Mouse (Mus musculus) midbrain, embryonic 16.5 days (tissue): ENCODE results near the gene Notch4. TPM values are rescaled to one million over a fixed set of nuclear protein-coding genes. Genes with fewer than 3 reads are reported as not detected.
A peak's percentile ranks its signal among the peaks of the same experiment; 100 is the strongest.

ENCODE experiments used
- ATAC-seq: fragments of 200-750 bp; cut with Nextera tagmentation; 2 replicates; pipeline ENCODE4 v1.8.0; 2017; ENCODE audit warnings: moderate TSS enrichment
- H3K27ac ChIP-seq: fragments of 300-500 bp; sonication (generic); 2 replicates; pipeline ENCODE4 v1.5.1; 2014; ENCODE audit warnings: mild to moderate bottlenecking, low read length, mixed read lengths
- H3K27me3 ChIP-seq: fragments of 300-500 bp; sonication (generic); 2 replicates; pipeline ENCODE4 v1.6.1; 2014; ENCODE audit warnings: low read depth, low read length, mixed read lengths; ENCODE audit not compliant: control insufficient read depth, insufficient read depth
- H3K36me3 ChIP-seq: fragments of 300-500 bp; sonication (generic); 2 replicates; pipeline ENCODE4 v1.6.1; 2014; ENCODE audit warnings: mild to moderate bottlenecking, low read length, moderate library complexity, mixed read lengths; ENCODE audit not compliant: control insufficient read depth, insufficient read depth
- H3K4me1 ChIP-seq: fragments of 300-500 bp; sonication (generic); 2 replicates; pipeline ENCODE4 v1.6.1; 2014; ENCODE audit warnings: mild to moderate bottlenecking, low read length, mixed read lengths; ENCODE audit not compliant: control insufficient read depth, insufficient read depth
- H3K4me2 ChIP-seq: fragments of 300-500 bp; sonication (generic); 2 replicates; pipeline ENCODE4 v1.6.1; 2014; ENCODE audit warnings: mild to moderate bottlenecking, low read length, mixed read lengths
- H3K4me3 ChIP-seq: fragments of 300-500 bp; sonication (generic); 2 replicates; pipeline ENCODE4 v1.5.1; 2014; ENCODE audit warnings: low read depth, mild to moderate bottlenecking, low read length, moderate library complexity, mixed read lengths
- H3K9ac ChIP-seq: fragments of 300-500 bp; sonication (generic); 2 replicates; pipeline ENCODE4 v1.6.1; 2014; ENCODE audit warnings: low read depth, low read length, mixed read lengths
- H3K9me3 ChIP-seq: fragments of 300-500 bp; sonication (generic); replicated peaks from 2 replicates; pipeline ENCODE4 v1.6.1; 2014; ENCODE audit warnings: mild to moderate bottlenecking, low read length, mixed read lengths; ENCODE audit not compliant: control insufficient read depth, poor library complexity, severe bottlenecking
- WGBS: fragments of 180-500 bp; shearing (Covaris S2); extraction: QIAGEN DNeasy Blood & Tissue Kit; methylation state at CpG from one replicate; pipeline ENCODE4 v1.1.7; 2014; 5-methylcytosine and 5-hydroxymethylcytosine counted together
- polyA plus RNA-seq: library from polyadenylated mRNA; unstranded; fragments of >200 nt; fragmentation: Nextera tagmentation; extraction: Ambion mirVana; gene quantifications from 2 replicates; pipeline ENCODE4 v1.2.1, GENCODE M21; 2015

The Notch4 gene
- polyA plus RNA-seq, 1 experiment from 2014 or later, result 6.7 TPM

GRCm38 (mm10) chr17:34623161-34623560, 59.1 kb downstream of the Notch4 start:
- Histone ChIP-seq H3K9ac (no peak overlapping the region), H3K4me2 (no peak overlapping the region), H3K27ac (no peak overlapping the region), H3K4me3 (no peak overlapping the region), H3K9me3 (no peaks in the 10 kb centered on the region), H3K27me3 (no peaks in the 10 kb centered on the region), H3K36me3 (peaks cover 8% of the 10 kb centered on the region; the same call in 1 of the 2 replicates), H3K4me1 (peaks cover 12% of the 10 kb centered on the region)
- 88% methylated on average over 9 of the region's 9 CpGs for WGBS
- no peak for ATAC-seq

GRCm38 (mm10) chr17:34624981-34625380, 60.9 kb downstream of the Notch4 start:
- H3K4me2 ChIP-seq, result no peak overlapping the region
- H3K27me3 ChIP-seq, result no peaks in the 10 kb centered on the region
- no peak for ATAC-seq
- 96% methylated on average over 3 of the region's 3 CpGs for WGBS
- H3K9me3 ChIP-seq, result no peaks in the 10 kb centered on the region
- H3K36me3 ChIP-seq, result peaks cover 3% of the 10 kb centered on the region; the same call in 1 of the 2 replicates
- no peak overlapping the region for H3K27ac ChIP-seq
- no peak overlapping the region for H3K9ac ChIP-seq
- peaks cover 26% of the 10 kb centered on the region for H3K4me1 ChIP-seq
- H3K4me3 ChIP-seq, result no peak overlapping the region

- Histone ChIP-seq H3K9ac (peak overlapping the region; percentile 78), H3K4me3 (peak overlapping the region; percentile 73), H3K9me3 (no peaks in the 10 kb centered on the region), H3K27me3 (no peaks in the 10 kb centered on the region), H3K27ac (peak overlapping the region; percentile 85), H3K4me2 (peak overlapping the region; percentile 92), H3K4me1 (peaks cover 38% of the 10 kb centered on the region), H3K36me3 (no peaks in the 10 kb centered on the region)
- 52% methylated on average over 16 of the region's 16 CpGs for WGBS
- no peak; the same call in 1 of the 2 replicates for ATAC-seq
These were observed 62.1 kb downstream of the Notch4 start for GRCm38 (mm10) chr17:34626062-34626772.

GRCm38 (mm10) chr17:34626773-34627092, 62.7 kb downstream of the Notch4 start:
- H3K9me3 ChIP-seq, result no peaks in the 10 kb centered on the region
- peak overlapping the region; percentile 92 for H3K4me2 ChIP-seq
- H3K27me3 ChIP-seq, result no peaks in the 10 kb centered on the region
- peak overlapping the region; percentile 85 for H3K27ac ChIP-seq
- H3K4me1 ChIP-seq, result peaks cover 43% of the 10 kb centered on the region
- H3K4me3 ChIP-seq, result peak overlapping the region; percentile 73
- peak overlapping the region; percentile 78 for H3K9ac ChIP-seq
- no peaks in the 10 kb centered on the region for H3K36me3 ChIP-seq
- WGBS, result under 1% methylated on average over 17 of the region's 18 CpGs
- ATAC-seq, result peak; percentile 46

- WGBS, result under 1% methylated on average over 36 of the region's 45 CpGs
- H3K27ac ChIP-seq, result peak overlapping the region; percentile 85
- peak overlapping the region; percentile 78 for H3K9ac ChIP-seq
- peak; percentile 65 for ATAC-seq
- no peaks in the 10 kb centered on the region for H3K9me3 ChIP-seq
- peak overlapping the region; percentile 73 for H3K4me3 ChIP-seq
- H3K36me3 ChIP-seq, result no peaks in the 10 kb centered on the region
- H3K4me1 ChIP-seq, result peaks cover 46% of the 10 kb centered on the region
- H3K4me2 ChIP-seq, result peak overlapping the region; percentile 92
- H3K27me3 ChIP-seq, result 0 out of 2 replicates have a peak, but pooled peaks cover 1% of the 10 kb centered on the region
These were observed 63.2 kb downstream of the Notch4 start for GRCm38 (mm10) chr17:34627093-34627942.

GRCm38 (mm10) chr17:34627943-34628643, 64.0 kb downstream of the Notch4 start, which contains the start of gene Ppt2:
Gene Ppt2, minus strand, starts transcription at chr17:34628510.
- Histone ChIP-seq H3K4me1 (peaks cover 46% of the 10 kb centered on the region), H3K9ac (peak within 1 kb of the TSS; percentile 78), H3K36me3 (no peaks in the 10 kb centered on the region), H3K27me3 (0 out of 2 replicates have a peak, but pooled peaks cover 2% of the 10 kb centered on the region), H3K9me3 (no peaks in the 10 kb centered on the region), H3K27ac (peak within 1 kb of the TSS; percentile 85), H3K4me3 (peak within 1 kb of the TSS; percentile 73), H3K4me2 (peak within 1 kb of the TSS; percentile 92)
- 3% methylated on average over 29 of the region's 29 CpGs for WGBS
- peak; percentile 11; the same call in 1 of the 2 replicates for ATAC-seq

GRCm38 (mm10) chr17:34628644-34628967, 64.5 kb downstream of the Notch4 start:
- no peak for ATAC-seq

GRCm38 (mm10) chr17:34629221-34629751, 65.2 kb downstream of the Notch4 start, which contains the start of gene Prrt1:
Gene Prrt1, plus strand, starts transcription at chr17:34629533.
- peak within 1 kb of the TSS; percentile 78 for H3K9ac ChIP-seq
- H3K36me3 ChIP-seq, result no peaks in the 10 kb centered on the region
- H3K4me2 ChIP-seq, result peak within 1 kb of the TSS; percentile 92
- H3K4me1 ChIP-seq, result peaks cover 46% of the 10 kb centered on the region
- peak within 1 kb of the TSS; percentile 85 for H3K27ac ChIP-seq
- H3K9me3 ChIP-seq, result no peaks in the 10 kb centered on the region
- peak; percentile 38 for ATAC-seq
- 0 out of 2 replicates have a peak, but pooled peaks cover 2% of the 10 kb centered on the region for H3K27me3 ChIP-seq
- H3K4me3 ChIP-seq, result peak within 1 kb of the TSS; percentile 73
- WGBS, result under 1% methylated on average over 16 of the region's 16 CpGs

More at GRCm38 (mm10) chr17:34628644-34628967, 64.5 kb downstream of the Notch4 start:
- WGBS, result 13% methylated on average over 5 of the region's 5 CpGs
- Histone ChIP-seq H3K4me2 (peak overlapping the region; percentile 92), H3K27me3 (0 out of 2 replicates have a peak, but pooled peaks cover 2% of the 10 kb centered on the region), H3K4me3 (peak overlapping the region; percentile 73), H3K9ac (peak overlapping the region; percentile 78), H3K27ac (peak overlapping the region; percentile 85), H3K4me1 (peaks cover 46% of the 10 kb centered on the region), H3K36me3 (no peaks in the 10 kb centered on the region), H3K9me3 (no peaks in the 10 kb centered on the region)
